Mouse (Mus musculus): Measurements from ENCODE around the gene Fcnb. TPM values are rescaled to one million over a fixed set of nuclear protein-coding genes. Genes with fewer than 3 reads are reported as not detected.

Gene Fcnb
- polyA plus RNA-seq, 1 experiment from 2014 or later: not detected

DNA sequence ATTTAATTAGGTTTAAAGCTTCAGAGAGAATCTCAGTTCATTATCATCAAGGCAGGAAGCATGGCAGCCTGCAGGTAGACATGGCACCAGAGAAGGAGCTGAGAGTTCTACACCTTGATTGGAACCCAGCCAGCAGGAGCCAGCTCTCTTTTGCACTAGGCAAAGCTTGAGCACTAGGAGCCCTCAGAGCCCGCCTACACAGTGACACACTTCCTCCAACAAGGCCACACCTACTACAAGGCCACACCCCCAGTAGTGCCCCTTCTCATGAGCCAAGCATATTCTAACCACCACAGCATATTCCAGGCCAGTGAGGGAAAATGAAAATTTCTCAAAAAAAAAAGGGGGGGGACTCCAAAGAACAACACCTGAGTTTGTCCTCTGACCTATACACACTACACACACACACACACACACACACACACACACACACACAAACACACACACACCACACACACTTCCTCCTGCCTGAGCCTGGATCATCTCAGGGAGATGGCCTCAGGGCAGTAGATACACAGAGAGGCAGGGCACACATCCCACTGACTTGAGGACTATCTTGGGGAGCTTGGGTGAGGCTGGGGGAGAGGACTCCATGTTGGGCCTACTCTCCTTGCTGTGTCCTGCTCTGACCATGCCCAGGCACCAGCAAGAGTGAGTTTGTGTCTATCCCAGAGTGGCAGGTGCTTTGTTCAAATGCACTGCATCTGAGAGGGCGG lies 16.7 kb downstream of the Fcnb start:
- no peak for ATAC-seq
- 69% methylated on average over 2 of the region's 2 CpGs for WGBS
- Histone ChIP-seq H3K9ac (no peak overlapping the region), H3K27me3 (no peaks in the 10 kb centered on the region), H3K4me1 (peaks cover 25% of the 10 kb centered on the region), H3K27ac (peak overlapping the region; percentile 78), H3K4me2 (no peak overlapping the region), H3K36me3 (ENCODE audit: poor library complexity, severe bottlenecking) (no peaks in the 10 kb centered on the region), H3K9me3 (replicated peaks) (no peaks in the 10 kb centered on the region), H3K4me3 (no peak overlapping the region)

DNA sequence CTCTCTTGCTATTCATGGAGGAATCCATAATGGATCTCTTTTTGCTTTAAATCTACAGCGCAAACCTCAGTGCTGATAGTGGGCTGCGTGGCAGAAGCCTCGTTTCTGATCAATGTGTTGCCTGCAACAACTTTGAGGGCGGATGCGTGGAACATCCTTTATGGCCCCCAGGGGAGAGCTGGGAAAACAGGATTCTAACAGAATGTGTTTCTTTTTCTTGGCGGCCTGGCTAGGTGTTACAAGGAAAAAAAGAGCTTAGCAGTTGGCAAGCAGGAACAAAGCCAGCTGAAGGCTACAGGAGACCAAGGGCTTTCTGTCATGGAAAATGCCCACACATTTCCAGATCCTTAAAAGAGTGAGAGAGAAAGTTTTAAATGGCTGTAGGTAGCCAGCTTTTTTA lies 17.5 kb downstream of the Fcnb start:
- peaks cover 25% of the 10 kb centered on the region for H3K4me1 ChIP-seq
- WGBS: 60% methylated on average over 6 of the region's 6 CpGs
- no peak for ATAC-seq
- peak overlapping the region; percentile 78 for H3K27ac ChIP-seq
- no peaks in the 10 kb centered on the region for H3K27me3 ChIP-seq
- H3K9ac ChIP-seq: no peak overlapping the region
- no peak overlapping the region for H3K4me3 ChIP-seq
- H3K36me3 ChIP-seq (ENCODE audit: poor library complexity, severe bottlenecking): no peaks in the 10 kb centered on the region
- no peak overlapping the region for H3K4me2 ChIP-seq
- no peaks in the 10 kb centered on the region for H3K9me3 ChIP-seq (replicated peaks)

DNA sequence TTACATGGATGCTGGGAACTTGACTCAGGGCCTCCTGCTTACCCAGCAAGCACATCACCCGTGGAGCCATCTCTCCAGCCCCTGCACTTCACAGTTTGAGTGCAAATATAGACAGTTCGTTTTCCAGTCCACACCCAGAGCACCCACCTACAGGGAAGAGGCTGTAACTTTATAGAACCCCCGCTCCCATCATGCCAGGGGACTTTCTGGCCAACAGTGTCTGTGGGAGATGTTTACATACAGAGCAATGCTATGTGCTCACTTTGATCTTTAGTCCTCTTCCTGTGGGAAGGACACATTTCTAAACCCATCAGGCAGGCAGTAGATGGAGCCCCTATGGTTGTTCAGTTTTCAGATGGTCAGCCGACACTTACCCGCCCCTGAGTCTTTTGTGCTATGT lies 18.0 kb downstream of the Fcnb start:
- Histone ChIP-seq H3K27me3 (no peaks in the 10 kb centered on the region), H3K27ac (peak overlapping the region; percentile 78)

DNA sequence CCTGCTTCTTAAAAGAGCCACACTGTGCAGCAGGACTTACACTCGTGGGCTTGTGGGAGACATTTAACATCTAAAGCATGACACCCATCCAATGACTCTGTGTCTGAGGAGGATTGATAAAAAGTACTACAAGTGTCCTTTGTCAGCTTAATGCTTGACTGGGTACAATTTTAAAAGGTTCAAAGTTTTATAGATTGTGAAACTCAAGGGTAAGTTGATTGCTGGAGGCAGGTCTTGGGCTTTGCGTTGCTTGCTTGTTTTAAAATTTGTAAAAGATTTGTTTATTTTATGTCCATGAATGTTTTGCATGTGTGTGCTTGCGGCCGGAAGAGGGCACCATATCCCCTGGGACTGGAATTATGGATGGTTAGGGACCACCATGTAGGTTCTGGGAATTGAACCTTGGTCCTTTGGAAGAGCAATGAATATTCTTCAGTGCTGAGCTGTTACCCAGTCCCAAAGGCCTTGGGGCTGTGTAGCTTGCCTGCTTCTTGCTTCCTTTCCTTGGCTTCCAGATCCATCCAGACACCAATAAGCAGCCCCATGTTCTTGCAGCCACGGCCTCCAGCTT lies 19.5 kb downstream of the Fcnb start:
- no peak overlapping the region for H3K4me3 ChIP-seq
- H3K4me1 ChIP-seq: peaks cover 25% of the 10 kb centered on the region
- H3K4me2 ChIP-seq: no peak overlapping the region
- H3K9ac ChIP-seq: no peak overlapping the region
- no peaks in the 10 kb centered on the region for H3K9me3 ChIP-seq (replicated peaks)
- H3K27me3 ChIP-seq: no peaks in the 10 kb centered on the region
- no peaks in the 10 kb centered on the region for H3K36me3 ChIP-seq (ENCODE audit: poor library complexity, severe bottlenecking)
- H3K27ac ChIP-seq: no peak overlapping the region
- 89% methylated on average over 5 of the region's 5 CpGs for WGBS
- ATAC-seq: no peak

More for the DNA sequence above, 18.0 kb downstream of the Fcnb start:
- no peak for ATAC-seq
- no peak overlapping the region for H3K4me2 ChIP-seq
- H3K4me3 ChIP-seq: no peak overlapping the region
- H3K9ac ChIP-seq: no peak overlapping the region
- no peaks in the 10 kb centered on the region for H3K9me3 ChIP-seq (replicated peaks)
- H3K4me1 ChIP-seq: peaks cover 25% of the 10 kb centered on the region
- no peaks in the 10 kb centered on the region for H3K36me3 ChIP-seq (ENCODE audit: poor library complexity, severe bottlenecking)
- WGBS: 77% methylated on average over 5 of the region's 5 CpGs

DNA sequence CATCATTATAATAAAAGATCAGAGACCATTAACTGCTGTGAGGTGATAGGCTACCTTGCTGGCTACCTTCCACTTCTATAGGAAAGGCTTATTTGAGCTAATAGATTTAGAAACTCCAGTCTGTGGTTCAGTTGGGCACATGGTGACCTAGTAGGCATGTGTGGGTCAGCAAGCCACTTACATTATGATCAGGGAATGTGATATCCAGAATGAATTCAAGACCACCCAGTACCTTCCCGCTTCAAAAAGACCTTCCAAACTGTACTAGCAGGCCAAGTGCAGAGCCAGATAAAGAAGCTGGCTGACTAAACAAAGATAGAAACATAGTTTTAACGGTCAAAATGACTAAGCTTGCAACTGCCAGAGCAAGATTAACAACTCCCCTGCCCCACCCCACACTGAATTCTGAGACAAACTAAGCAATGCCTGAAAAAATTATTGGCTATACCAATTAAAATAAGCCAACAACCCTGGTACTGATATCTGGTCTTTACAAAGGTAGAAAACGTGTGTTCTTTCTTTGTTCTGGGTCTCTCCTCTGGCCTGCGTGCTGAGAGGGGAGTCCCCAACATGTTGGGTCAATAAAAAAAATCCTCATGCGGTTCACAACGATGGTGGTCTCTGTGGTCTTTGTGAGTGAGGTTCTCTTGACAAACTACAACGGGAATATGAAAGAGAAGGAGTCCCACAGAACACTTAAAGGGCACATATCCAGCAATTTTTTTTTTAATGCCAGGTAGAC lies 20.2 kb downstream of the Fcnb start:
- Histone ChIP-seq H3K4me1 (peaks cover 25% of the 10 kb centered on the region), H3K27ac (no peak overlapping the region), H3K36me3 (ENCODE audit: poor library complexity, severe bottlenecking) (no peaks in the 10 kb centered on the region), H3K9me3 (replicated peaks) (no peaks in the 10 kb centered on the region), H3K27me3 (no peaks in the 10 kb centered on the region), H3K9ac (no peak overlapping the region), H3K4me2 (no peak overlapping the region), H3K4me3 (no peak overlapping the region)
- WGBS: 78% methylated on average over 7 of the region's 7 CpGs
- no peak for ATAC-seq

DNA sequence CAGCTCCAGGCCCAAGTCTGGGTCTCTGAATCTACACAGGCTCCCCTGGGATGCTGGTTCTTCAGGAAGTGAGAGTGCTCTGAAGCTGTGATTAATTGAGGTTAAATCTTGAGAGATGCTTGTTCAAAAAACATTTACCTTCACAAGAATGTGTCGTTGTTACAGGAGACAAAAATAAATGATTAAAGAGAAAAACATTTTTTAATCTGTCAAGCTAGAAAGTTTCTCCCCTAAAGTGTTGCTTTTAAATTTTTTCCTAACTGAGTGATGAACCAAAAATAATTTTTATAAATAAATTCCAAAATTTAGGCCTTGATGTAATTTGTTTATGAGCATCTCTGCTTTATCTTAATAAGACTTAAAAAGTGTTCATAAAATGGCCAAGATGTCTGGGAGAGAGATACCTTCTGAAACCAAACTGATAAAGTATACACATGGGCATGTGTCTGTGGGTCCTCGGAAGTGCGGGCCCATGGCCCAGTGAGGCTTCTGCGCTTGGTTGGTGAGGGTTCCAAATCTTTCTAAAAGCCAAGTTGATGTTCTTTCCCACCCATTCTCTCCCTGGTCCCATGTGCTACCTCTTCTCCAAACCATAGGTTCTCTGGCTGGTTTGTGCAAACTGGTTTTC lies 20.9 kb downstream of the Fcnb start:
- H3K27ac ChIP-seq: no peak overlapping the region
- no peaks in the 10 kb centered on the region for H3K9me3 ChIP-seq (replicated peaks)
- no peak overlapping the region for H3K9ac ChIP-seq
- WGBS: 87% methylated on average over 4 of the region's 4 CpGs
- no peaks in the 10 kb centered on the region for H3K36me3 ChIP-seq (ENCODE audit: poor library complexity, severe bottlenecking)
- ATAC-seq: no peak
- peaks cover 20% of the 10 kb centered on the region for H3K4me1 ChIP-seq
- no peak overlapping the region for H3K4me2 ChIP-seq
- H3K4me3 ChIP-seq: no peak overlapping the region
- H3K27me3 ChIP-seq: no peaks in the 10 kb centered on the region

DNA sequence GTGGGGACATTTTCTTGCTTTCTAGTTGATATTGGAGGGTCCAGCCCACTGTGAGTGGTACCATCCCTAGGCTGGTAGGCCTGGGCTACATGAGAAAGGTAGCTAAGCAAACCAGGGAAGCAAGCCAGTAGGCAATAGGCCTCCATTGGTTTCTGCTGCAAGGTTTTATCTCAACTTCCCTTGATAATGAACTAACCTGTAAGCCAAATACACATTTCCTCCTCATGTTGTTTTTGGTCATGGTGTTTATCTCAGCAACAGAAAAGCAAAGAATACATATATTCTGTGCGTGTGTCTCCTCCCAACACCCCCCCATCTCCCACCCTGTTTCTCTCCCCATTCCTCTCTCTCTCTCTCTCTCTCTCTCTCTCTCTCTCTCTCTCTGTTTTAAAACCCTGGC lies 24.8 kb downstream of the Fcnb start:
- Histone ChIP-seq H3K9me3 (replicated peaks) (no peaks in the 10 kb centered on the region), H3K27ac (no peak overlapping the region), H3K36me3 (ENCODE audit: poor library complexity, severe bottlenecking) (no peaks in the 10 kb centered on the region), H3K4me3 (no peak overlapping the region), H3K4me1 (no peaks in the 10 kb centered on the region), H3K27me3 (no peaks in the 10 kb centered on the region), H3K4me2 (no peak overlapping the region), H3K9ac (no peak overlapping the region)
- no peak for ATAC-seq
- 94% methylated on average over 1 of the region's 1 CpGs for WGBS

DNA sequence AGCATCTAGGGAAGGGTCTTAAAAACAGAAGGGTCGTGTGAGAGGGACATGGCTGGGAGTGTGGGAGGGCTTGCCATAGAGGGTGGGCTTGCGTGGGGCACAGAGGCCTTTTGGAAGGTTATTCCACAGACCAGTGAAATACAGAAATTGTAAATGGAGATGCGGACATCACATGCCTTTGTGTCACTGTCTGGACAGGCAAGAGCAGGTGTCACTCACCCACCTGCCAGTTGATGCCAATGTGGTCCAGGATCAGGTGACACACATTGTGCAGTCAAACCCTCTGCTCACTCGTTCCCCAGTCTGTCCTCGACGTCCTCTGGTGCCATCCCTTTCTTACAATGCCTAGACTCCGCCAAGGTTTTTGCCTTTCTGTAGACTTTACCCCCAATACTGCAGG lies 37.6 kb downstream of the Fcnb start:
- H3K9ac ChIP-seq: no peak overlapping the region
- no peak overlapping the region for H3K4me3 ChIP-seq
- 84% methylated on average over 7 of the region's 7 CpGs for WGBS
- no peaks in the 10 kb centered on the region for H3K9me3 ChIP-seq (replicated peaks)
- no peaks in the 10 kb centered on the region for H3K27me3 ChIP-seq
- H3K4me2 ChIP-seq: no peak overlapping the region
- H3K36me3 ChIP-seq (ENCODE audit: poor library complexity, severe bottlenecking): no peaks in the 10 kb centered on the region
- ATAC-seq: no peak
- no peak overlapping the region for H3K27ac ChIP-seq
- no peaks in the 10 kb centered on the region for H3K4me1 ChIP-seq

DNA sequence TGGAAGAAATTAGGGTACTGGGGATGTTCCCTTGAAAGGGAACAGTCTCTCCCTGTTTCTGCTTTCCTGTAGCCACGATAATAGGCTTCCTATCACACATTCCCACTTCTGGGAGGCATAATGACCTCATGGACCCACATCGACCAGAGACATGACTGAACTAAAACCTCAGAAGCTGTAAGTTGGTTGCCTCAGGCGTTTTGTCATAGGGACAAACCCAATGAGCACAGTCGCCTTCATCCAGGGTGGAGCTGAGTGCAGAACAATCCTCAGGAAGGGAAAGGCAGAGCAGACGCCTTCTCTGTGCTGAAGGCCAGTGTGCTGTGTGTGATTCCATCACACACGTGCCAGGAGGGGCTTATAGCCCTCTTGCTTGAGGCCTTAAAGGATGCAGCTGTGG lies 38.4 kb downstream of the Fcnb start:
- H3K4me3 ChIP-seq: no peak overlapping the region
- no peaks in the 10 kb centered on the region for H3K9me3 ChIP-seq (replicated peaks)
- ATAC-seq: no peak
- WGBS: 76% methylated on average over 6 of the region's 6 CpGs
- H3K4me2 ChIP-seq: no peak overlapping the region
- H3K4me1 ChIP-seq: no peaks in the 10 kb centered on the region
- H3K27me3 ChIP-seq: no peaks in the 10 kb centered on the region
- no peak overlapping the region for H3K9ac ChIP-seq
- no peaks in the 10 kb centered on the region for H3K36me3 ChIP-seq (ENCODE audit: poor library complexity, severe bottlenecking)
- H3K27ac ChIP-seq: no peak overlapping the region

DNA sequence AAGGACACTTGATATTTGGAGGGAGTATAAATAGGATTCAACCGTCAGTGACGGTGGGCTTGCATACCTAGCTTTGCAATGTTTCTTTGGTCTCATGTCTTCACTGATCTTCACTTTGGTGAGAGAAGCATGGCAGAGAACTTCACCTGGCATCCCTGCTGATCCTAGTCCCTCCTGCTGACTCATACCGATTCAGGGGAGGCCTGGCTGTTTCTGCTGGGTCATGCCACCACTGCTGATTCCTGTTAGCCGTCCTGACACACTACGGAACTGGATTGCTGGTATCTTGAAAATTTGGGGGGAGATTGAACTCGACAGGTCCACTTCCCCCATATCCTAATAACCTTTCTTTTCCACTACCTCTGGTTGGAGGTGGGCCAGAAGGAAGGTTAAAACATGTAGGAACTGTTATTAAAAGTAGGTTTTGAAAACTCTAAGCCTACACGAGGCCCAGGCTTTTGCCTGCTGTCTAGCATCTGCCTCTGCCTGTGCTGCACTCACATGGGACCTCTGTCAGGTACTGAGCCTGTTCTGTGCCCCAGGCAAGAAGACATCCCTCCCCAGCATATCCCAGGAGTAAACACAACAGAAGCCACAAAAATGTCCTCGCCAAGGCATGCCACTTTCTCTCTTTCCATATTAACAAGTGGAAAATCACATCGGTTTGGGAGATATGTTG lies 39.6 kb downstream of the Fcnb start:
- Histone ChIP-seq H3K4me2 (no peak overlapping the region), H3K9me3 (replicated peaks) (no peaks in the 10 kb centered on the region), H3K4me1 (no peaks in the 10 kb centered on the region), H3K27ac (no peak overlapping the region), H3K4me3 (no peak overlapping the region), H3K36me3 (ENCODE audit: poor library complexity, severe bottlenecking) (no peaks in the 10 kb centered on the region), H3K27me3 (no peaks in the 10 kb centered on the region), H3K9ac (no peak overlapping the region)
- 88% methylated on average over 9 of the region's 9 CpGs for WGBS
- no peak for ATAC-seq

DNA sequence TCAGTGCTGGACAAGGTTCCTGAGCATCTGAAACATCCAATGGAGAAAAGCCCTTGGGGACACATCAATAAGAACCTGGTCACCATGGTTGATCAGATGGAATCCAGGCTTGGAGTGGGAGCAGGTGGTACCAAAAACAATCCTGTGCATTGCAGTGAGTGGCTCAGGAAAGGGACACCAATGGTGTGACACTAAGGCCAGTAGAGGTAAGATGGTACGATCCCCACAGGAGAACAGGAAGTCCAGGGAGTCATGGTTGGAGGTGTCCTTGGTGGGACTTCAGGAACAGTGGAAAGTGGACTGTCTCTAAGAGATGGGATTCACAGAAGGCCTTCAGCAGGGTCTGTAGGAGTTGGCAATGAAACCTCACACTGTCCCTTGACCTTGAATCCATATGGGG lies 44.2 kb downstream of the Fcnb start:
- H3K27ac ChIP-seq: no peak overlapping the region
- no peaks in the 10 kb centered on the region for H3K36me3 ChIP-seq (ENCODE audit: poor library complexity, severe bottlenecking)
- H3K4me2 ChIP-seq: no peak overlapping the region
- no peak for ATAC-seq
- no peaks in the 10 kb centered on the region for H3K9me3 ChIP-seq (replicated peaks)
- no peak overlapping the region for H3K4me3 ChIP-seq
- peaks cover 17% of the 10 kb centered on the region for H3K4me1 ChIP-seq
- 100% methylated on average over 1 of the region's 1 CpGs for WGBS
- H3K9ac ChIP-seq: no peak overlapping the region
- H3K27me3 ChIP-seq: no peaks in the 10 kb centered on the region

All from forebrain, embryonic 13.5 days (tissue).